Mouse (Mus musculus): Measurements from ENCODE around the gene Nabp1.
"Not testable (repeated sequence)": the region's sequence is repeated elsewhere in the genome, so short reads cannot be mapped to it uniquely, and the experiment has no call there.

Nabp1 gene

GRCm38 (mm10) chr1:51486291-51486690 lies 8.1 kb upstream of the Nabp1 start:
- DNase-seq (ENCODE audit: low spot score): no peak

- DNase-seq (ENCODE audit: low spot score): no peak
Measured at GRCm38 (mm10) chr1:51480386-51480785, 2.2 kb upstream of the Nabp1 start.

- DNase-seq (ENCODE audit: low spot score): no peak
Measured at GRCm38 (mm10) chr1:51479691-51480090, 1.5 kb upstream of the Nabp1 start.

GRCm38 (mm10) chr1:51479027-51479329 lies 753 bp upstream of the Nabp1 start:
- DNase-seq (ENCODE audit: low spot score): no peak

GRCm38 (mm10) chr1:51477656-51478081 lies 556 bp downstream of the Nabp1 start:
- DNase-seq (ENCODE audit: low spot score): no peak

- DNase-seq (ENCODE audit: low spot score): no peak
Measured at GRCm38 (mm10) chr1:51476405-51476804, 1.8 kb downstream of the Nabp1 start.

GRCm38 (mm10) chr1:51468077-51468476 lies 10.1 kb downstream of the Nabp1 start:
- no peak for DNase-seq (ENCODE audit: low spot score)

- DNase-seq (ENCODE audit: low spot score): no peak
Measured at GRCm38 (mm10) chr1:51467181-51467580, 11.0 kb downstream of the Nabp1 start.

- peak; percentile 64 for DNase-seq (ENCODE audit: low spot score)
Measured at GRCm38 (mm10) chr1:51466385-51466784, 11.8 kb downstream of the Nabp1 start.

- peak; percentile 11 for DNase-seq (ENCODE audit: low spot score)
Measured at GRCm38 (mm10) chr1:51465285-51465684, 12.9 kb downstream of the Nabp1 start.

- DNase-seq (ENCODE audit: low spot score): no peak
Measured at GRCm38 (mm10) chr1:51463038-51463437, 15.2 kb downstream of the Nabp1 start.

- peak; percentile 81 for DNase-seq (ENCODE audit: low spot score)
Measured at GRCm38 (mm10) chr1:51458731-51459450, 19.3 kb downstream of the Nabp1 start.

- DNase-seq (ENCODE audit: low spot score): no peak
Measured at GRCm38 (mm10) chr1:51458089-51458488, 20.1 kb downstream of the Nabp1 start.

GRCm38 (mm10) chr1:51457249-51457648 lies 21.0 kb downstream of the Nabp1 start:
- DNase-seq (ENCODE audit: low spot score): no peak

- DNase-seq (ENCODE audit: low spot score): no peak
Measured at GRCm38 (mm10) chr1:51448789-51449188, 29.4 kb downstream of the Nabp1 start.

- peak; percentile 62 for DNase-seq (ENCODE audit: low spot score)
Measured at GRCm38 (mm10) chr1:51445854-51446460, 32.3 kb downstream of the Nabp1 start.

GRCm38 (mm10) chr1:51445161-51445853 lies 32.9 kb downstream of the Nabp1 start:
- no peak for DNase-seq (ENCODE audit: low spot score)

- DNase-seq (ENCODE audit: low spot score): peak; percentile 45
Measured at GRCm38 (mm10) chr1:51429775-51430174, 48.5 kb downstream of the Nabp1 start.

- no peak for DNase-seq (ENCODE audit: low spot score)
Measured at GRCm38 (mm10) chr1:51426298-51426697, 51.9 kb downstream of the Nabp1 start.

GRCm38 (mm10) chr1:51421029-51421428 lies 57.2 kb downstream of the Nabp1 start:
- not testable (repeated sequence) for DNase-seq (ENCODE audit: low spot score)

GRCm38 (mm10) chr1:51418753-51419152 lies 59.5 kb downstream of the Nabp1 start:
- no peak for DNase-seq (ENCODE audit: low spot score)

Measured in retina, embryonic 14.5 days (tissue).